Mouse (Mus musculus): ENCODE results near the gene Lama2.

The Lama2 gene

DNA sequence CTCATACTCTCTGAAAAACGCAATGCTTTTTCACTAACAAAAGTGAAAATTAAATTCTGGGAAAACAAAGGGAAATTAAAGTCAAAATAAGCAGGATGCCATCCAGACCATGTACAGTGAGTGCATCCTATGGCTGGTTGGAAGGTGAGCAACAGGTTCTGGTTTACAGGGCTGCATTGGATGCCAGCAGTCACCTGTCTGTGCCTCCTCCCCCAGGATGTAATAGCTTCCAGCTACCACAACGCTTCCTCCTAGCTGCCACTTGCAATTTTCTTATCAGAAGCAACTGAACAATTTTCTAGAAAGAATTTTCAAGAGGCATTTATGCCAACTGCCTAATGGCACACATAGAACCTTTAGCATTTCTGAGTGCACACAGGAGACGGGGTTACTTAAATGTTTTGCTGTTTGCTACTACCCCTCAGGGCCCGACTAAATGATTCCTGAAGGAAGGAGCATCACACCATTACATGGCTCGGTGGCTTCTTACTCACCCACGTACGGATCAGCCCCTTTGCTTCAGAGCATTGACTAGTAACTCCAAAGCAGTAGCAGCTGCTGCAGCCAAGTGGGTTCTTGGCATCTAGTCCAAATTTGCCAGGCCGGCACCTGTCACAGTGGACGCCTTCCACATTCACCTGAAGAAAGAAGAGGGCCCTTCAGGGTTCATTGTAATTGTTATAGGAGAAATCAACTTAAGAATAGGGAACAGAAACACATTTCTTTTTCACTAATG, 430.8 kb downstream of the Lama2 start:
- no peak for DNase-seq (ENCODE audit: low read depth, low spot score)

DNA sequence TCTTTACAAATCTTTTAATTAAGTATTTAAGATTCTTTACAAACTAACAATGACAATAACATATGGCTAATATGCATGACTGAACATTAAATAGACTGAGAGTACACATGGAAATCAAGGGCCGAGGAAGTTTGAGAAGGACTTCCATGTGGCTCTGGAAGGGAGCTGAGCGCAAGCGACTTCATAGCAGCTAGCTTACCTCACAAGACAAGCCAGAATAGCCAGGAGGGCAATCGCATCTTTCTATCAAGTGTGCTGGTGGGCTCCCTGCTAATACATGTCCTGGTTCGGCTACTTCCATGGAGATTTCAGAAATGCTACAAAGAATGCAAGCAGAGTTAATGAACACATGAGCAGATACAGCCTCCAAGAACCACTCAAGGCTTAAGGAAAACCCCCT, 435.4 kb downstream of the Lama2 start:
- no peak for DNase-seq (ENCODE audit: low read depth, low spot score)

DNA sequence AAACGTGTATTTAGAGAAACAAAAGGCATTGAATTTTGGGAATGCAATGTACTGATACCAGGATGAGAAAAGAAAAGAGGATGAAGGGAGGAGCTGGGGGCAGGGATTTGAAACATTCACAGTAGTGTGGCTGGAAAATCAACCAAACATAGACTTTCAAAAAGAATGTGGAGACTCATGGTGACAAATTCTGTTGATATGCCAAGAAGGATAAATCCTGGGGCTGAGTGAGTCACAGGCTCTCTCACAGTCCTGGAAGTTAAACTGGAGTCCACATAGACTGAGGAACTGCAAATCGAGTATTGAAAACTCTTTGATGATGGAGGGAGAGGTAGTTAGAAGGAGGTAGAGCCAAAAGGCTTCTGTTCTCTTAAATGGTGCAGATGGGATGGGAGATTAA, 445.3 kb downstream of the Lama2 start:
- DNase-seq (ENCODE audit: low read depth, low spot score): no peak

DNA sequence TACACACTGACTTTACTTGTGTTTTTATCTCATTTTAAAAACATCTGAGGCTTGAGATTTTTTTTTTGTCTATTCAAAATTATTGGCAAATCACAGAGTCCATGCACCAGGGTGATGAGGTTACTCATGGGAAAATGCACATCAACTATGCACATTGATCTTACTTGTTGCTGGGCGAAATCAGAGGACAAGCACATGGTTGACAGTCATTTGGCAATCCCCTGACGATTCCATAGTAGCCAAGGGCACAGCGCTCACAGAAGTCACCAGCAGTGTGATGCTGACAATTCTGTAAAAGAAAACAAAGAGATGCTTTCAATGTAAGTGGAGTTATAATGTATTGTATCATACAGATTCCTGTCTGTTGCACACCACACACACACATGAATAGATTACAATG, 454.8 kb downstream of the Lama2 start:
- no peak for DNase-seq (ENCODE audit: low read depth, low spot score)

DNA sequence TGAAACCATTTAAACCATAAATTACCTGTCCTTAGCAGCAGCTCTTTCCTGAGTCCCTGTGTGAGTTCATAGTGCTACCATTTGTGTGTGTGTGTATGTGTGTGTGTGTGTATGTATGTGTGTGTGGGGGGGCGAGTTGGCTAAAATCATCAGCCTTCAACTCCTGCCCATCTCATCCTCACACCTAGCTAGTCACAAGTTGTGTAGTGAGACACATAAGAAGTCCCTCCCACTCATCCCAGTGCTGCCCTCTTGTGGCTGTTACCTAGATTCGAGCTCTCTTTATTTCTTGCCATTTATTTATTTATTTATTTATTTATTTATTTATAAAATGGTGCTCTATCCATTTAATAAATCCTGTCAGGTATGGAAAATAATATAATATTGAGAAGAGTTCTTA, 457.2 kb downstream of the Lama2 start:
- DNase-seq (ENCODE audit: low read depth, low spot score): peak; percentile 23

DNA sequence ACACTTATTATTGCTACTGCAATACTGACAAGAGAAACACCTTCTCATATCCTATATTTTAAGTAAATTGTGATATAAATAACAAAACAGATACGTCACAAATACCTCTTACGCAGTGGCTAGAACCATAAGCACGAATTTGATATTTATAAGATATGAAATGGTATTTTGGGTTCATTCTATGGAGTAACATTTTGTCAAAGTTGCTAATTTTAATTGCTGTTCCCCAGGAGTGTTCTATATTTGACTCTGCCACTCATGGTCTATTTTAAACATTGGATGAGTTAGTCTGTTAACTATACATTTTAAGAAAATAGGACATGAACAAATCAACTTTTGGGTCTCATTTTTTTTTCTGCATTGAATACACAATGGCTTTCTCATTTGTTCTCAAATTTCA, 469.3 kb downstream of the Lama2 start:
- no peak for DNase-seq (ENCODE audit: low read depth, low spot score)

DNA sequence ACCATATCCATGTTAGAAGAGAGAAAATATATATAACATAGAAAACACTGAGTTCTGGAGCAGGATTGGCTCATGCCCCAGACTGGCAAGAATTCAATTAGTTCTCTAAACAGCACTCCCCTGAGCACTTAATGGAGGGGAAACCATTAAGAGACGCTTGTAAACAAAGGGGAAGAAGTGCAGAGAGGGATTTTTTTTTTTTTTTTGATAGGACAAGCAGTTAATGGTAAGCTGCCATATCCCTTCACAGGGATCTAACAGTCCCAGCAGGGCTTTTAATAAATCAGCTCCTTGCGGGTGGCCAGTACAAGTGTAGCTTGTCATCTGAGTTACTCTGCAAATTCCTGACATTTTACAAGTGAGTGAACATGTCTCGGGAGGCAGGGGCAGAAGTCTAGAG, 479.1 kb downstream of the Lama2 start:
- peak; percentile 56 for DNase-seq (ENCODE audit: low read depth, low spot score)

DNA sequence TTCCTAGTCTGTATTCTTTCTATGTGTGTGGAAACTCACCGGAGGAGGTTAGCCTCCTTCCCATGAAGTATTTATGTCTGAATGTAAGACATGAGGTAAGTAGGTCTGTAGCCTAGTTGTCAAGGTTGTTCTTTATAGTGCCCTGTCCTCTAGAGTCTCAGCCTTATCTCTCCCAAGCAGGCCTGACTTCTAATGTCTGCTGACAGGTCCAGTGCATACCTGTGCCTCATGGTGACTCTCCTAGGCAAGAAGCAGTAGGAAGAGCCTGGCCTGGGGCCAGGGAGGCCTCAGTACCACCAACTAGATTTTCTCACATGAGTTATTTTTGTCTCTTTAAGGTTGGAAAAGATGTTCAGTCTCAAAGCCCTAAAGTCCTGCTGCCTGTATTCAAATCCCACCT, 483.8 kb downstream of the Lama2 start:
- no peak for DNase-seq (ENCODE audit: low read depth, low spot score)

DNA sequence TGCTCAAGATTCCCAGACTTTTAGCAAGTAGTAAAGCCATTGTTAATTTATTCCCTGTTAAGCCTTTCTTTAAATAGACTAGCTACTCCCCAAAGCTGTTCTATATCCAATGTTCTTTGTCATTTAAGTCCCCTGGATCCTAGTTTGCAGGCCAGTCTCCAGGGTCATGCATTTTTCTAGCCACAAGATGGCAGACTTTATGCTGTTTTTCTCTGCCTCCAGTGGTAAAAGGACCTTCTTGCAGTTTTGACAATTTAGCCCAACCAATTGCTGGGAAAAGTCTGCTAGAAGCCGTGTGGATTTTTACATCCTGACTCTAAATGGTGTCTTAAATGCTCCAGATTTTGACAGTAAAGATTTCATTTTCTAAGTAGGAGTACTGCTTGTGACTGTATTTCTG, 486.4 kb downstream of the Lama2 start:
- DNase-seq (ENCODE audit: low read depth, low spot score): peak; percentile 79

DNA sequence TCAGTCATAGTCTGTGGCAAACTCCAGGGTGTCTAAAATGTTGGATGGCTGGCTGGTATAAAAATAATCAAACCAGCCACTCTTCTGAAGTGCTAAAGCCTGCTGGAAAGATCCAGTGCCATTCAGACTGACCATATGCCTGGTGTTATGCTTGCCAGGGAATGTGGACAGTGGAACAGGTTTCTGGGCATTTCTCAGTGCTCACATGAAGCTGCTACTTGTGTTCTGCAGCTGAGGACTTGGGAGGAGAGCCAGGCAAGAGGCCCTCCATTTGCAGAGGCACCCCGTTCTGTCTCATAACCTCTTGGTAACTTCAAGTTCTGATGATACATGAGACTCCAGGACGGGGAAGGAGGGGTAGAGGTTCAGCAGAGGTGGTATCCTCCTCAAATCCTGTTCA, 492.1 kb downstream of the Lama2 start:
- no peak for DNase-seq (ENCODE audit: low read depth, low spot score)

DNA sequence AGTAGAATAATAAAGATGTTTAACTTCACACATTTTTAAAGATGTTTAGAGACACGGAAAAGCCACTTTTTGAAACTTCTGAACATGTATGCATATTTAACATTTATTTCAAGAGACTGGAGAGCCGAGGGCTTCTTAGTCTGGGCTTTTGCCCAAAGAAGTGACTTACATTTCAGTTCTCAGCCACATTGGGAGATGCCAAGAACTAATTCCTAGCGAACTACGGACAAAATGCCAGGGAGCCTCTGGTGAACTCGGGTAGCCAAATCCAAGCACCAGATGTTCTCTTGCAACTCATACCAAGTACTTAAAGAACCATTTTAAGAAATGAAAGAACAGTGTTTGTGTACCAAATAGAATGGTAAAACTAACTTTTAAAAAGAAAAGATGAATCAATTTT, 495.8 kb downstream of the Lama2 start:
- no peak for DNase-seq (ENCODE audit: low read depth, low spot score)

DNA sequence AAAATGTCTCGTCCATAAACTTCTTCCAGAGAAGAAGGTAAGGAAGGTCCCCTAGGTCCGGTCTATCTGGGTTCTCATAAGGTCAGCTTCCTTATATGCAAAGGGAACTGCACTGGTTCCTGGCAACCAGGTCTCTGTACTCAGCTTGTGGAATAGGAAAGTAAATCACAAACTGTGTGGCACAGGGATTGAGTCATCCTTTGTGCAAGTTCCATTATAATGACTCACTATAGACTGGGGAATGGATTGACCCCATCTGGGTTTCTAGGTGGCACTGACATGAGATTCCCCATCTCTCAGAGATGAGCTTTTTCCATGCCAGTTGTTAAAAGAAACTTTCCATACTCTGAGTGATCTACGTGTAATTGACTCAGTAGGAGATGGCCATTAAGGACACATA, 501.7 kb downstream of the Lama2 start:
- no peak for DNase-seq (ENCODE audit: low read depth, low spot score)

DNA sequence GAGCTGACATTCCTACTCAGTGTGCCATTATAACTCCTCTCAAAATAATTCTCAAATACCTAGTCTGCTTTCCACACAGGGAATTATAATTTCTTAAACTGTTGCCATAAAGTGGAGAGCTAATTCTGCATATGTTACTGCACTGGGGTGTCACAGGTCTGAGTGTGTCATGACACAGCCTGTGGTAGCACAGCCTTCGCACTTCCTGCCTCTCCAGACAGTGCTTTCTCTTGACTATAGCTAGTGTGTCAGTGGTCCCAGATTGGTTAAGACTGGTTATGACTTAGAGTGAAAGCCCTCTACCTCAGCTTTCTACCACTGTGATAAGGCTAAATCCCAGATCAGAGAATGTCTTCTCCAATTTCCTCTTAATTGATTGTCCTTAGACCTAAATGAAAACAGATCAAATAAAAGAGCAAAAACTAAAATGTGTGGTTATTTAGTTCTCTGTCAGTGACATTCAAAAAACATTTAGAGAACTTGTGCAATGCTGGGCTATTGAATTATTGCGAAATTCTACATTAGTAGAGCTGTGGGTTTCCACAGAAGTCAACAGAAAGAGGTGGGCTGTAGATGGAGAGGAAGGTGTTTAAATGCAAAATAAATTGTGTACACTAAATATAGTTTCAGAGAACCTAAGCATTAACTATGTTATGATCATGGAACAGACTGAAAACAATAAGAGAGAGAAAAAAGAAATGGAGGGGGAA, 502.5 kb downstream of the Lama2 start:
- no peak for DNase-seq (ENCODE audit: low read depth, low spot score)

DNA sequence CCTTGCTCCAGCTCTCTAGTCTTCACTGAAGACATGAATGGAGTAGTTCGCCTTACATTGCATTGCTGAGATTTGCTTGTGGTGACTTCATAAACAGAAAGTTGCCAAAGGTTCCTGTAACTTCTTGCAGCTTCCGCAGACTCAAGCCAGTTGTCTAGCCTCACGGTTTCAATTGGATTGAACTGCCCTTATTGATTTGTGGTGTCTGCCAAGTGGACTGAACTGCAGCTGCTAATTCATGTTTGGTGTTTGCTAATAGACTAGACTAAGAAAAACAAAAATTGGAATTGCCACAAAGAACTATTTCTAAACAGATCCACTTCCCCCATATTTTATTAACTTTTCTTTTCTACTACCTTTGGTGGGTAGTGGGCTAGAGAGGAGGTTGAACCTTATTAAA, 505.4 kb downstream of the Lama2 start:
- DNase-seq (ENCODE audit: low read depth, low spot score): no peak

DNA sequence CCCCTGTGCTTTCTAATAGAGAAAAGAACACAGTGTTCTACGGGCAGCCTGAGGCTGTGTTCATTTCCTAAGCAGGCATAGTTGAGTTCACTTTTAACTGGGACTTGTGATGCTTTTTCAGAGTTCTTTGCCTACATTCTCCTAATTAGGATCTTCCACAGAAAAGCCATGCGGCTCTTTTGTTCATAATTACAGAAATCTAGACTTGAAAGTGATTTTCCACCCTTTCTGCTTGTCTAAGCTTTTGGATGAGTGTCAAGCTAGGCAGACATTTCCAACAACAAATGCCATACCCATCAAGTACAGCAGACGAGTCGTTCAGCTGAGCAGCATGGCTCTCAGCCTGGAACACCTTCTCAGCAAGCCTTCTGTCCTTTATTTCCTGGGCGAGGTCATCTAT, 515.7 kb downstream of the Lama2 start:
- no peak for DNase-seq (ENCODE audit: low read depth, low spot score)

DNA sequence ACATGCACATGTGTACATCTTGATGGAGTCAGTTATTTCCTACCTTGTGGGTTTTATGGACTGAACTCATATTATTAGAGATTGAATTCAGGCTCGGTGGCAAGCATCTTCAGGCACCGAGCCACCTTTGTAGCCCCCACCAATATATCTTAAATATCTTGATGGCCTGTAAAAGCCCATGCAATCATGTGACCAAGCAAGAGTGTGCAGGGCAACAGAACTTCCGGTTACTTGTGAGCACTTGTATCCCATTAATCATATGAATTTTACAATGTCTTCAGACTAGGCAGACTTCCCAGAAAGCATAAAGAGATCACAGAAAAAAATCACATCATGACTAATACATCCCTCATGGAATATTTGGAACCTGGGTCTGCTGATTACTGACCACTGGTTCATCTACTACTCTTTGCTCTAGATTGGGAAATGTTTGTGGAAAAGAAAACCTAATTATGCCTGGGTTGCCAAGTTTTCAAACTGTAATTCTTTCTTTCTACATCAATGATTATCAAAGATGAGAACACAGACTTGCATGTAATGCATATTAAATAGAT, 517.7 kb downstream of the Lama2 start:
- no peak for DNase-seq (ENCODE audit: low read depth, low spot score)

DNA sequence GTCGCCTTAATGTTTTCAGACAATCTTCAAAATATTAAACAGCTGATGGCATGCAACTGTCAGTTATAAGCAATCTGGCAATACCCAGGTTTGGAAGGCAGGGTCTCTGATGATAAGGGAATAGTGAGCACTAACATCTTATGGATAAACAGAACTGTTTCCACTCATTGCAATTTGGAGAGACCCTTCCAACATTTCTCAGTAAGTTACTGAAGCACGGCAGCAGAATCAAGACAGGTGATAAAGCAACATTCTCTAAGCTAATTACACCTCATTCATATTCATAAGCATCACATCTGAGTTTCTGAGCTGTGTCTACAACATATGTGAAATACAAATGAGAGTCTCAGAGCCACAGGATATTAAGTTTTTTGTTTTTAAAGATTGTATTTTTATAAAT, 542.4 kb downstream of the Lama2 start:
- DNase-seq (ENCODE audit: low read depth, low spot score): no peak

DNA sequence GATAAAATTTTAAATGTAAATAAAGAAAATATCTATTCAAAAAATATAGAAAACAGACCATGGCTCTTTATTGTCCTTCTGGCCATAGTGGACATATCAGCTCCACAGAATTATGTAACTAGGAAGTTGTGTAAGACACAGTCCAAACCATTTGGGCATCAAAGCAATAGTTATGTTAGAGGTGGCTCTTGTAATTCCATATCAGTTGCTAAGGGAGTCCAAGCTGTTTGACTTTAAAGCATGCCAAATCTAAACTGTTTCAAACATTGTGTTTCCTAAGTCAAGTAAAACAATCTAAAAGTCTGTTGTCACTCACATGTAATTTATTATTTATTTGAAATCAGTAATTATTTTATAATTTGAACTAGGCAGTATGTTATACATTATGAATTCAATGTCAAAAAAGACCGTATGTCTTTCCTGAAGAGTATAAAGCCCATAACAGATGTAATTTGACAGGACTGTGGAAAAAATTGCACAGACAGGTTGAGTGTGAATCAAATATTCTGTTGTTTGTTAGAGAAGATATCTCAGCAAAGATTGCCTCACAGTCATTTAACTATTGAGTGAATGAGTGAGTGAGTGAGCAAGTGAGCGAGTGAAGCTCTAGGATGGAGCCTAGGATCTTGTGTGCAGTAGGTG, 550.6 kb downstream of the Lama2 start:
- no peak for DNase-seq (ENCODE audit: low read depth, low spot score)

DNA sequence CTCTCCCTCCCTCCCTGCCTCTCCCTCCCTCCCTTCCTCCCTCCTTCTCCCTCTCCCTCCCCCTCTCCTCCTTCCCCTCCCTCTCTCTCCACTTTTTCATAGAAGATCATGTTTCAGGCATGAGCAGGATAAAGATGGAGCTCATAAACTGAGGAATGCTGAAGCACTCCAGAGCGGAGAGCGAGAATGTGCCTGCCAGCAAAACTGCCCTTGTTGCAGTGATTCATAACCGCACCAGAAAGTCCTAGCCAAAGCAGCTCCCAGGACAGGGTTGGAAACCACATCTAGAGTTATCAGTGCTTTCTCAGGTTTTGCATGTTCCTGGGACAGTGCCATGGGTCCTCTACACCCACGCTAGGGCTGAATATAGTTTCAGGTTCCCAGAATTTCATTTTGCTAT, 555.9 kb downstream of the Lama2 start:
- peak; percentile 80 for DNase-seq (ENCODE audit: low read depth, low spot score)

DNA sequence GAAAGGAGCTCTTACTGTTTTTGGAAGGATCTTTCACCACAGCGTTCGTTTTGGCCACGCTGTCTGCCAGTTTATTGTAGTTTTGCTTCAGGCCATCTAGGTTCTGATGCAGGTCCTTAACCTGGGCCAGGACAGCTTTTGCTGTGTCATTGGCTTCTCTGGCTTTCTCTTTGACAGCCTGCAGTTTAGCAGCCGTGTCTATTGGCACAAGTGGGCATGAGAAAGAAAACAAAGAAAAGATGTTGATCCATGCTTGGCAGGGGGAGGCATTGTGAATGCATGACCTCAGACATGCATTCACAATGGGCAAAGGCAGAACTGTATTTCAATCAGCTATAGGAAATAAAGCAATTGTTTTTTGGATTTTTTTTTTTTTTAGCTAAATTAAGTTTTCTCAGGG, 565.1 kb downstream of the Lama2 start:
- no peak for DNase-seq (ENCODE audit: low read depth, low spot score)

DNA sequence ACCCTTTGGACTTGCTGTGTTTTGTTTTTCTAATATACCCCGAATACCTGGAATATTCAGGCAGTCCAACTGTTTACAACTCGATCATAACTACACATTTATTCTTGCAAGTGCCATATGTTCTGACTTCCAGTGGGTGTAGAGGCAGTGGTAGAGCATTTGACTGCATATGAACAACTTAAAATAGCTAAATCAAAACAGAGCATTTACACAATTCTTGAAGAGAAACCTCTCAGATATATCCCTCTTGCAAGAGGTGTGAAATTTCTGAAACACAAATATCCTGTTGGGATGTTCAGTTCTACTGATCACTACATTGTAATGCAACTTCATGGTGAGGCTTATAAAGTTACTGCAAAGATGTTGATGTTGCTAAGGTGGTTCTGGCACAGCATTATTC, 572.4 kb downstream of the Lama2 start:
- DNase-seq (ENCODE audit: low read depth, low spot score): no peak

DNA sequence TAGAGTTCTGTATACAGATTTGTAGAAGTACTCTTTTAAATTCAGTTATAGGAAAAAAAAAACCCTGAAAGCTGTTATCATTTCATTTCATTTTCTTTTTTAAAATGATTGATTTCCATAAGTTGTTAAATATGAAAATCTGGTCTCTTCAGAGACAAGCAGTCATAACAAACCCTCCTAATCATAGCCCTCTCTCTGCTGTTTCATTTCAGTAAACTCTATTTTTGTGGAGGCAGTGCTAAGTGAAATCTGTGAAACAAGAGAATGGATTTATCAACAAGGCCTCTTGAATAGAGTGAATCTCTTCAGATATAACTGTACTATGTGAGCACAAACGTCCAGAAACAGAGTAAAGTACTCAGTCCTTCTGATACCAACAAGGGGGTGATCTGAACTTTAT, 577.7 kb downstream of the Lama2 start:
- DNase-seq (ENCODE audit: low read depth, low spot score): no peak

DNA sequence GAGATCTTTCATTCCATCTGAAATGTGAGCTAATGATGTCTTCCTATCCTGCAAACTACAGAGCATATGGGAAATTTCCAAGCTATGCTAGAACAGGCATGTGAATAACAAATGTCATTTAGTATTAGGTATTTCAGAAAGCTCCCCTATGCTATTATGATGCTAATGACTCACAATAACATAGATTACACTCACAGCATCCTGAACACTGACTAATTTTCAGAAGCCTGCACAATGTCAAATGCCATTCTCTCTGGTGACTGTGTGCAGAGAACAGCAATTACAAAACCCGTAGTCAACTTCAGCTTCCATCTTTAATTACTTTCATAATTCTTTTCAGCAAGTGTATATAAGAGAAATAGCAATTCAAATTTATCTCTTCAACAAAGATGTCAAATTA, 596.9 kb downstream of the Lama2 start:
- no peak for DNase-seq (ENCODE audit: low read depth, low spot score)

Data from forelimb bud, embryonic 11.5 days (tissue).